Mouse (Mus musculus) liver, adult 2 months (tissue): ENCODE measurements around the gene Nasp.

Source experiments
- CTCF ChIP-seq: fragments of 200-500 bp; IDR thresholded peaks from 2 replicates; pipeline ENCODE4 v1.5.1; 2011; ENCODE audit warnings: low read depth, low read length, control low read depth
- POLR2A ChIP-seq: fragments of 200-500 bp; IDR thresholded peaks from 2 replicates; pipeline ENCODE4 v1.6.1; 2011; ENCODE audit warnings: low read length, control low read depth; ENCODE audit not compliant: insufficient read depth; ENCODE audit errors: extremely low read depth

- no peak for TF ChIP-seq POLR2A
- TF ChIP-seq CTCF = no peak
These were observed 21.7 kb upstream of the Nasp start for GRCm38 (mm10) chr4:116649411-116649810.
